Mouse (Mus musculus): ENCODE measurements around the gene Immp2l. TPM values are rescaled to one million over a fixed set of nuclear protein-coding genes. Genes with fewer than 3 reads are reported as not detected.

The Immp2l gene
- total RNA-seq, 2 experiments from 2014 or later, result 8.0 to 9.7 TPM

DNA sequence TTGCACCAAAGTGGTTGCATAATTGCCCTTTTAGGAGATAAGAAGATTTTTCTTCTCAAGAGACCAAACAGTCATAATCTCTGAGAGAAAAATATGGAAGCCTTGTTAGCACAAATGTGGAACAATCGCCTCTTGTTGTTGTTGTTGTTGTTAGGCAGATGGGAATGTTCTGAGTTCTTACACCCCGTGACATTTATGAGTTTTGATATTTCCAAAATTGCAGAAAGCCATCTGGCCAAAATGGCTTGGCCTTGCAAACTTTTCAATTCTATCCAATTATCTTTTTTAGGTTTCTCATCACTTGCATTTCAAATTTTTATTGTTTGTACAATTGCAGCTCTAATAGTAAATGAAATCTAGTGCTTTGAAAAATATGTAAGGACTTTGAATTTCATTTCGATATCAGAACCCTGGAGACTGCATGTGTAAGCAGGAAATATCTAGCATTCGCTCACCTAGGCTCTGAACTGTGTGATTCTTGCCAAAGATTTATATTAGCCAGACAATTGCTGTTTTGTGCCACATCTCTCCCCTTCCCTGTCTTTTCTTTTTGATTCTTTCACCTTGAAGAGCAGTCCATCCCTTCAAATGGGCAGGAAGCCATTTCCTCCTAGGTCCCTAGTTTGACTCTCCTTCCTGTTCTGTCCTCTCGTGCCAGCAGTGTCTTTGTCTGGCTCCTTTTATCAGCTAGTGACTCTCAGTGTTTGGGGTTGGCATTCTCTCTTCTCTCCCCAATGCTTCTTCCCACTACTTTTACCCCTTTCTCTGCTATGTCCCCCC lies 412.5 kb downstream of the Immp2l start:
- no peak for DNase-seq

DNA sequence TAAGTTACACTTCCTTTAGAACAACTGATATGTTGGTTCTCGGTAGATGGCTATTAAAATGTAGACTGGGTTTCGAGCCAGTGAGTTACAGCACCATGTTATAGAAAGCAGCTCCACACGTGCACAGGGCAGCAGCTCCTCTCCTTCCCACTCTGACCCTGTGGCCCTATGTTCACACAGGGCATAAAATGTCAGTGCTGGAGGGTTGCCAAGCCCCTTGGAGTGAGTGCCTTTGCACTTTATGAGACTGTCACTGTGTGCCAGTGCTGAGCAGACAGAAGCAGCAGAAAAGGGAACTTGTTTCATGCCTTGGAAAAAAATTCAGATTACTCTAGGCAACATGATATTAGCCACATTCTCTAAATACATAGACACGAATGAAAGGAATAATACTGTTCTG lies 414.6 kb downstream of the Immp2l start:
- DNase-seq, result peak; percentile 56

DNA sequence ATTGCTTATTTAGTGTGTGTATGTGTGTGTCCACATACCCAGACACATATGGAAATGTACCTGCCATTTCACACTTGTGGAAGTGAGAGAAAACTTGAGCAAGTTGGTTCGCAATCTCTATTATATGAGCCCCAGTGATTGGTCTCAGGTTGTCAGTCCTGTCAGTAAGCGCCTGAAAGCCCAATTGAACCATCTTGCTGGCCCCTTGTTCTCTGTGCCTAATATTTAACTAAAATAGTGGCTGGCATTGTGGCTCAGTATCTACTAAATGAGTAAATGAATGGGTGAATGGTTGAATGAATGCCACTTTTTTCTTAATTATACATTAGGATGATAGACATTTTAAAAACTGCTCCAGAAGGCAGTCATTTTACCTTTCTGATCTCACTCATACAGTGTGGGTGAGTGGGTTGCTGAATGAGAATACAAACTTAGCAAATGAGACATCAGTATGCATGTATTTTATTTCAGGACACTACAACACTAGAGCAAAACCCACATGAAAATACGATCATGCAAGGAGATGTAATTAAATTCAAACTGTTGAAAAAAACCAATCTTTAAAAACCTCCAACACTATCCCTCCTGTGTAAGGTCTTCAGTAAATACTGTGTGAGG lies 444.6 kb downstream of the Immp2l start:
- DNase-seq, result no peak

DNA sequence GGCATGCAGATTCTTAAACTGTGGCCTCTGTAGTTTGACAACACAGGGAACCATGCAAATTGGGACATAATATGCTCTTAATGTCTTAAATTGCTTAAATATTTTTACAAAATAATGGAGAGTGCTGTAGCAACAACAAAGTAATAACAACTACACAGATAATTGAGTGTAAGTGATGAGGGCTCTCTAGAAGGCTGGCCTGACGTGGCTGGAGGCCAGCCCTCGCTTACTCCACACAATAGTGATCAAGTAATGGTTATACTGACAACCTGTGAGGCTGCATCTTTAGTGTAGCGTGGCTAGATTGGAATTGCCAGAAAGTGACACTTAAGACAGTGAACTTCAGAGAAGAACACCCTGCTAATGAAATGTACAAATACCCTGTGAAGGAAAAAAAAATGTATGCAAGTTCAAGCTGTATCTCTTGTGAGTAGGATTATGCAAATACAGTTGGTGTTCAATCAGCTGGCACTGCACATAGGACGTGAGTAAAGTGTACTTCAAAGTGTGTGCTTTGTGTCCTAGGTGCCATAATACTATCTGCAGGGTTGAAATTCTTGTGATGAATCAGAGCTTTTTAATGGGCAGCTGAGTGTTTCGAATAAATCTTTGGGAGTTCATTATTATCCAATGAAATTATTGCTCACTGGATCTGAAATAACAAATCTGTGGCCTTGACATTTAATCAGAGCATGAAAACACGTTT lies 445.4 kb downstream of the Immp2l start:
- DNase-seq, result no peak

DNA sequence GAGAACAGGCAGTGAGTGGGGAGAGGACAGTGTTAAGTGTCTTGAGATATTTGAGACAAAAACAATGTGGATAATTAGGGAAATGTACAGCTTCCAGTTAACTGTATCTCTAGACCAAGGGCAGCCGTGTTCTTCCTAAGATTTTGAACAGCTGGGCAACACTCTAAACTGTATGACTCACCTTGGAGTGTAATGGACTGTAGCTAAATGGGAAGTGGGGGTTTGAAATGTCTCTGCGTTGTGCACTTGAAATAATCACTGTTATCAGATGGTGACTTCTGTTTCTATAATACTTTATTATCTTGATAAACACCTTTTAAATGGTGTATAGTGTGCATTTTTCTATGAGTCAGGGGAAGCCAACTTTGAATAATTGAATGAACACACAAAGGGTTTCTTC lies 457.6 kb downstream of the Immp2l start:
- no peak for DNase-seq

DNA sequence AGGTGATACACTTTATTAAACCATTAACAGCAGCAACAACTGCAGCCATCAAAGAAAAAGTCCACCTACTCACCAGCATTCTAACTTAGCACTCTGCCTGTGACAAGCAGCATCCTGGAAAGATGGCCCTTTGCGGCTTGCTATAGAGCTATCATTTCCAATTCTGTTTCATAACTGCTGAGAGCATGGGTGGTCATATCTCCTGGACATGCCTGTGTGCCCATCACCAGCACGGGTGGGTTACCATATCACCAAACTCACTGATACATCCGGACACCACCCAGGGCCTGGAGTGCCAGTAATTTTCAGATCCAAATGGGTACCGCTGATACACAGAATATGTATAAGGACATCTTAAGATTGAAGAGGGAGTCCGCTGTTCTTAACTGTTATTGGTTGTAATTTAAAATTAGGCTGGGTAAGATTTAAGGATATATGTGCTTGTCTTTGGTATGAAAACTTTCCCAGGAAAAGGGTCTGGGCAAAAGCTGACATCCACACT lies 459.3 kb downstream of the Immp2l start:
- DNase-seq, result no peak

DNA sequence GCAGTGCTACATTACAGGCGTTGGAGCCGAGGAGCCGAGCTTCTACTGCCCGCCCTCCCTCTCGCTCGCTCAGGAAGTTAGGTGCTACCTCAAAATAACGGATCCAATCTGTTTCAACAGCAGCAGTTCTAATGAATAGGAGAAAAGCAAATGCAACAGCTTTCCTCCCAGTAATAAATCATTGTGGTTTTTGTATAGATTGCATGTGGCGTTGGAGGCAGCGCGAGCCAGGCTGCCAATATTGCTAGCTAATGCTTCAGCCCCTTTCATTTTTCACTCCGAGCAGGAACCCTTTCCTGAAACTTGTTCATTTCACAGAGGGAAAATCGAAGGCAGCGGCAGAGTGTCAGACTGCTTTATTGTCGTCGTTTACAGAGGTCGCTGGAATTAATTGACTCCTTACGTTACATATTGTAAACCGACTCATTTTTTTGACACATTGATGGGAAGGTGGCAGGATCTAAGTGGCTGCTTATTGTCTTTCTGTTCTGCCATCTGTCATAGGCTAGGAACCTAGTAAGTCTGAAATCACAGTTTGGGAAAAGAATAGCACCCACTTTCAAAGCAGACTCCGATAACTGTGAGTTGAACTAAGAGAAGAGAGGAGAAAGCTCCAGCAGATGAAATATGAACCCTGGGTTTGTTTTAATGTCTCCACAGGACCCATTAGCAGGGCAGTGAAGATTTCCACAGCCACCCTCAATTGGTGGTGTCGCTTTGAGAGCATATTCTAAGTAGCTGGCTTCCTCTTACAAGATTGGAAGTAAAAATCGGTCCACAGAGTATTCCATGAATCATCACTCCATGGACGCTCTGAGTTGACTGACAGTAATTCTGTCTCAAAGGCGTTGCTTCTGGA lies 459.9 kb downstream of the Immp2l start:
- no peak for DNase-seq

DNA sequence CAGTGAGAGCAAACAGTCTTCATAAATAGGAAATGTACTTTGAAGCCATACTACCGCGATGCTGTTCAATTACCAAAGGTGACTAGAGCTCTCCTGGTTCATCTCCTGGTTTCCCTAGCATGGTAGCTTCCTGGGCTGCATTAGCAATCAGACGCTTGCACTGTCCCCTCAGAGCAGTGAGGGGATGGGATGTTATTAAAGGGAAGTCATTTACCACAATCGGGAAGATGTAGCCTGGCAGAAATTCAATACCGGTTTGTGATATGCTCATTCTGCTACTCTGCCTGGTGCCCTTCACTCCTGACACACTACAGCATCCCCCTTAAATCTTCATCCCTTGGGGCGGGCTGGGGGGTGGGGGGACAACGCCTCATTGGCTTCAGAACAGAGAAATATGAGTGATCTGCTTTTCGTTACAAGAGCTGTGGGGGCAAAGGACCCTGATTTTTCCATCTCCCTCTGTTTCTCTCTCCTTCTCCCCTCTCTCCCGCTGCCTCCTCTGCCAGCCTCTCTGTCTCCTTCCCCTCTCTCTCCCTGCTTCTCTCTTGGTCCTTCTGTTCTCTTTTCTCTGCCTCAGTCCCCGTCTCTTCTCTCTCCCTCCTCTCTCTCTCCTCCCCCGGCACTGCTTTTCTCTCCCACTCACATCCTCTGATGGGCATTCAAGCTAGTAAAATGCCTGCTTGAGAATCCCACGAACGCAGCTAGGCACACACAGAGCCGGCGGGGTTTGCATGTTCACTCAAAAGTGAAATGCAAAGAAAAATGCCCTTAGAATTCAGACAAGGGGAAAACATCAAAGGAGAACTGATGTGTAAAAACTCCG lies 461.0 kb downstream of the Immp2l start:
- no peak for DNase-seq

DNA sequence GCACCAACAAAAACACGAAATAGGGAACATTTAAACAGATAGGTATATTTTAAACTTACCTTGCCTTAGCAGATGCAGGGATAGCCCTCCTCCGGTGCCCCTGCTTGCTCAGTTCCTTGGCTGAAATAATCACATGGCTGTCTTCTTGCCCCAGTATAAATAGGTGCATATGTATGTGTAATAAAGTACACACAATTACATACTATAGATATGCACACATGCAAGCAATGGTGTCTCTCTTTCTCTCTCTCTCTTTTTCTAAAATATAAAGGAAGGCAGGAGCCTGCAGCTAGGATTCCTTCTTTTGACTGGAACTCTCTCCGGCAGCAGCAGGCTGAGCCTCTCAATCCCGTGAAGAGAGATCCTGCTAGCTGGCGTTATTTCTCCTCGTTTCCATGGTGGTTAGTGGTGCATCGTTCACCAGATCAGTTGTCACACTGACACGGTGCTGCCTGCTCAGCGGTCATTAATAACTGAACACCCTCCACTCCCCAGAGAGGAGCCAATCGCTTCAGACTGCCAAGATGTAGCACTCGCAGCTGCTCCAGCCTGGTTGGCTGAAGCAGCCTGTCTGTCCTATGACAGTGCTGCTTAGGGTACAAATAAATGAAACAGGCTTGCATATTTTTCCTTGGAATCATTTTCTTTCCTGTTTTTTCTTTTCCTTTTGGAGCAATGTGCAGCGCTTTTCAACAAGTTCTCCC lies 461.8 kb downstream of the Immp2l start:
- DNase-seq, result peak; percentile 20

DNA sequence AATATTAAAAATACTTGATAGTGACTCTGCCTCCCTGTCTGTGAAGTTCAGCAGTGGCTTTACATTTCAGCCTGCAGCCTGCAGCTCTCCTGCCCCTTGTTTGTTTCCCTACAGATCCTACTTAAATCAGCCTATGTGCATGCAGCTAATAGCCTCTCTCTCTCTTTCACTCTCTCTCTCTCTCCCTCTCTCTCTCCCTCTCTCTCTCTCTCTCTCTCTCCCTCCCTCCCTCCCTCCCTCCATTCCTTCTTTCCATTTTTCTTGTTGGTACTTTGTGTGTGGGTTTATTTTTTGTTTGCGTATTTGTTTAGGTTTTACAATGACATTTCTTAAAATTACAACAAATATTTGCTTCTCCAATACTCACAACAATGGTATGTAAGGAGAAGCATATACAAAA lies 462.4 kb downstream of the Immp2l start, which contains the start of gene Lrrn3:
TSS of gene Lrrn3 (minus strand) at position 101 of the 400 bp plus-strand sequence.
- DNase-seq, result no peak

DNA sequence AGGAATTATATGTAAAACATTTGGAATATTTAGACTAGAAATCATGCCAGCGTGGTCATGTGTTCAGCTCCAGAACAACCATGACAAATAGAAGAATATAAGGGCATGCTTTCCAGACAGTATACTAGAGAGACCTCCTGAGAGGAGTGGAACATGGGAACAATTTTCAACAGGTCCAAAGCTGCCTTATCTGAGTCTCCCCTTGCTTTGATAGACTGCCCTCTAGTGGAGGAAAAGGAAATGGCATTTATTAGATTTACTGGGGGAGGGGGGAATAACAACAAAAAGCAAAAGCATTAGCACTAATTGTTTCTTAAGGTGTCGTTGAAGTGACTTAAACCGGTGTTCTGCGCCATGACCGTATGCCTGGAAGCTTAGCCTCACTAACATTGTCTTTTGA lies 463.1 kb downstream of the Immp2l start:
- DNase-seq, result no peak

DNA sequence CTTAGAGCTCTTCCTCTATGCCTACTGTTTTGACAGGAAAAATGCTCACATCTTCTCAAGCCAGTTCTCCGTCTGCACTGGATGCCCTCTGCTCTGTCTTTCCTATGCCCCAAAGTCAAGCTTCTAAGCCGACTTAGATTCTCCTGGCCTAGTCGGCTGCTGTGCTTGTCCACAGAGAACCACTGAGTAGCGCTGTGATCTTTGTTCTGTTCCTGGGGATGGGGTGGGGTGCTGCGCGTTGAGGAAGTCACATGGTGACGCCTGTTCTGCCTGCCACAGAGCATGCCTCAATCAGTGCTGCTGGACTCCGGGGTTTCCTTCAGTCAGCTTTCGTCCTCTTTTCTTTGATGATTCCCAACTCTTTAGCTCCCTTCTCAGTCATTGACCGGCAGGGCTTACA lies 470.7 kb downstream of the Immp2l start:
- DNase-seq, result no peak

DNA sequence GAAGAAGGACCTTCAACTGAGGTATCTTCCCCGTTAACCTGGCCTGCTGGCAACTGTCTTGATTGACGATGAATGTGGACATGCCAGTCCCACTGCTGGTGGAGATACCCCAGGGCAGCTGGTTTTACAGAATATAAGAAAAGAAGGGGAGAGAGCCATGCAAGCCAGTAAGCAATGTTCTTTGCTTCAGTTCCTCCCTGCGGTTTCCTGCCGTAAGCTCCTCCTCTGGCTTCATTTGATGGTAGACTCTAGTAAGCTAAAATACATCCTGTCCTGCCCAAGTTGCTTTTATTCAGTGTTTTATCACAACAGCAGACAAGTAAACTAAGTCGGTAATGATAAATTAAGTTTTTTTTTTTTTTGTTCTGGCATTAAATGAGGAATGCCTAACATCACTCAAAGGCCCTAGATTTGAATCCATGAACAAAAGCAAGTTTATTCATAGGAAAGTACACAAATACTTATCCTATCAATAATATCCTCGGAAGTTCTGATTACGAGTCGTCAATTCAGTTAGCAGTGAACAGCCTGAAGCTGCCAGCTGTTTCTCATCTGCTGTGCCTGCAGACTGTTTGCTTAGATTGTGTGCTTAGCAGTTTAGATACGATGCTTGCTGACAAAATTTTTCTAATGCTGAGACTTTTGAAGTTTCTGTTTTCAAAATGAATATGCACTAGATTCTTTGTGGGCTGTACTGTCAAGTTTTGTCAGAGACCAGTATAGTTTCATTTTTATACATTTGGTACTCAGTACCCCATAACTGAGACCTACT lies 476.3 kb downstream of the Immp2l start:
- no peak for DNase-seq

DNA sequence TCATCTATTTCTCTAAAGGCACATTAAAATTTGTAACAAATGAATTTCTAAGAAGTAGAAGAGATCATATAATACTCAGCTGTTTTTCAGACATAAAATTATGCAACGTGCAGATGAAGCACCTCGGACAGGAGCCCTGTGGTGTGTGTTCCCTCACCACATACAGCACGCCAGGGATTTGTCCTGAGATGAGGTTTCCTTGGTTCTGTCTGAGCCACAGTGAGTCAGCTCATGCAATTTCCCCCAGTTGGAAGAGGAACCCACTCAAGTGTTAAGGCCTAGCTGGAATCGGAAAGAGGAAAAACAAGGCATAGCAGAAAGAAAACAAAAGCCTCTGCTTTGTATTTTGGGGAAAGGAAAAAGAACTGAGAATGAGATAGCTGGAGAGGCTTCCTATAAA lies 484.7 kb downstream of the Immp2l start:
- no peak for DNase-seq

DNA sequence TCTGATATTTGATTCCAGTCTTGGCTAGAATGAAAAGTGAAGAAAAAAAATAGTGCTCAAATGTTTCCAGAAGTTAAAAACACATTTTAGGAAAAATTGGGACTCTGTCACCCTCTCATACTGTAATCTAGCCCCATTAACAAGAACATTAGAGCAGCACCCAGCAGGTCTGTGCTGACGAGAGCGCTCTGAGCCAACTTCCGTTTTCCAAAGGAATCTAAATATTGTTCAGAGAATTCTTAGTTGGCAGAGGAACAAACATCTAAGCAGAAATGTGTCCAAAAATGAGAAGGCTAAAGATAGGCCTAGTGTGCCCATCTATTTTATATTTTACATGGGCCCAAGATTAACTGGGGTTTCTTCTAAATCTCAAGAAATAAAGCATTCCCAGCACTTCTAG lies 486.7 kb downstream of the Immp2l start:
- DNase-seq, result no peak

DNA sequence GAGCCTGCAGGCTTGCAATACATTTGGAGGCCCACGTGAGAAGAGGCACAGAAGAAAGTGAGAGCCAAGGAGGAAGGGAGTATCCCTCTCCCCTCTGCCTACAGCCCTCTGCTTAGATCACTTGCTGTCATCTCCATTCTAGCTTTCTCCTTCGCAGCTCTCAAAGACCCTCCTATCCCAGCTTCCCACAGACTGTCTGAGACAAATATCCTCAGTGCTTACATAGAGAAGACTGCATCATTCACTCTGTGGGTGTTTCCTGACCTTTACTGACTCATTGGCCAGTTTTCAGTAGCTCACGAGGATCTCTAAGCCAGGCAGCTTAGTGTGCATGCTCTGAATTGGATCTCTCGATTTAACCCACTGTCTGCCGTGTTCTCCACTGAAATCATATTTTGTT lies 495.0 kb downstream of the Immp2l start:
- DNase-seq, result no peak

DNA sequence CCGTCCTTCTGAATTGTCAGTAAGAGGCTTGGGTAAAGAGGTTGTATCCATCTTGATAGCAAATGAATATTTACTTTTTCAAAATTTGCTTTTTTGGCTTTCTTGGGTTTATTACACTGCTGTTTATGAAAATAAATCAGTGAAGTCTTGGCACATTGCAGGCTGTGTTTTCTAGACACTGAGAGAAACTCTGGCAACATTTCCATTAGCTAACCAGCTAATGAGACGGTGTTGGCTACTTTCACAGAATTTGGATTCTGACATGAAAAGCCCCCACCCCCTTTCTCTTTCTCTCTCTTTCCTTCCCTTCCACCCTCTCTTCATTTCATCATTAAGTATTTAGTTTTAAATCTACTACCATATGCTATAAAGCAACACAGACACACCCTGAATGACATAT lies 496.4 kb downstream of the Immp2l start:
- DNase-seq, result no peak

DNA sequence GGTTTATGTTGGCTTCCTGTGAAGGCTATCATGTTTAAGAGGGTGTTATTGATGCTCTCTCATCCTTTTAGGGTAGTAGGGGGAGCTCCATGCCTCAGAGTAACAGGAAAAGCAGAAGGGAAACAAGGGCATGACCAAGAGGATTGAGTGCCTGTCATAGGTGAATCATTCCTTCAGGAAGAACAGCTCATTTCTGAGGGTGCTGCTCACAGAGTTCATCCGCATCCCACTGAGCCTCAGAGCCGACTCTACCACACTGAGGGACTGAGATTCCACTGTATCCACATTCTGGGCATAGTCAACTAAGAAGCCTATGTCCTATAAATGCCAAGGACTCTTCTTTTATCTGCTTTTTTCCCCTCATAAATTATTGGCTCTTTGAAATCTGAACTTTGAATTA lies 497.8 kb downstream of the Immp2l start:
- no peak for DNase-seq

DNA sequence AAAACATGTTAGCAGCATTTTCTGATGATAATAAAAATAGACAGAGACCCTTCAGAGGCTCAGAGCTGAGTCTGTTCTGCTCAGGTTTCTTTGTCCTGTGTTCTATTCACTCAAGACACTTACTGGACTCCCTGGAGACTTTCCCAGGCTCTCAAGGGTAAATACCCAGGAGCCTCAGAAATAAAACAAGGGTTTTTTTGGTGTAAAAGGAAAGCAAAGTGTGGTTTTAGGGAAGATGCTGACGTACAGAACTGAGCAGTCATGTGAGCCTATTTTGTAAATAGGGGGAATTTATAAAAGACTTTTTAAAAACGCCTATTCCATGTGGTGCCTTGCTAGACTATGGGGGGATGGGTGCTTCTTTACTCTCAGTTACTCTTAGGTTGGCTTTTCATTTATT lies 502.8 kb downstream of the Immp2l start:
- no peak for DNase-seq

DNA sequence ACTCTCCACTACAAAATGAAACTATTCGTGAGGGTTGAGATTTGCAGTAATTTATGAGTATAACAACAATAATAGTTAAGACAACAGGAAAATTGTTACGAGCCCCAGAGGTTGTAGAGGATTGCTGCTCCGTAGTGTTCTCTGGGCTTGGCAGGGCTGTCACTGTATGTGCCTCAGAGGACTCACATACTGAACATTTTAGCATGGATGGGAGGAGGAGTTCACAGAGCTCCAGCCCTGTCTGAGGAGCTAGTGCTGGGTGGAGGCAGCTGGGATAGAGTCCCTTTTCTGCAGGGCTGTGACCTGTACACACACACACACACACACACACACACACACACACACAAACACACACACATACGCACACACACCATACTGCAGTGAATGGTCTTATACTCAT lies 504.5 kb downstream of the Immp2l start:
- no peak for DNase-seq
